Mouse (Mus musculus): Measurements from ENCODE around the gene Fgfr2.

Fgfr2 gene

GRCm38 (mm10) chr7:132325549-132326331 lies 797.4 kb downstream of the Fgfr2 start:
- DNase-seq (ENCODE audit: low spot score), result no peak

GRCm38 (mm10) chr7:132323430-132323829 lies 799.7 kb downstream of the Fgfr2 start:
- DNase-seq (ENCODE audit: low spot score), result no peak

GRCm38 (mm10) chr7:132321392-132321958 lies 801.7 kb downstream of the Fgfr2 start:
- no peak for DNase-seq (ENCODE audit: low spot score)

- peak; percentile 52 for DNase-seq (ENCODE audit: low spot score)
Measured at GRCm38 (mm10) chr7:132317036-132317541, 806.1 kb downstream of the Fgfr2 start, which contains the start of gene Chst15. Gene Chst15 (minus strand): TSS chr7:132317228.

- no peak for DNase-seq (ENCODE audit: low spot score)
Measured at GRCm38 (mm10) chr7:132316101-132317035, 806.8 kb downstream of the Fgfr2 start.

GRCm38 (mm10) chr7:132315149-132316091 lies 807.7 kb downstream of the Fgfr2 start:
- DNase-seq (ENCODE audit: low spot score), result no peak

GRCm38 (mm10) chr7:132312396-132312795 lies 810.8 kb downstream of the Fgfr2 start:
- DNase-seq (ENCODE audit: low spot score), result no peak

- DNase-seq (ENCODE audit: low spot score), result no peak
Measured at GRCm38 (mm10) chr7:132308537-132309191, 814.5 kb downstream of the Fgfr2 start.

GRCm38 (mm10) chr7:132307722-132308271 lies 815.4 kb downstream of the Fgfr2 start:
- DNase-seq (ENCODE audit: low spot score), result no peak

- DNase-seq (ENCODE audit: low spot score), result no peak
Measured at GRCm38 (mm10) chr7:132306671-132307412, 816.3 kb downstream of the Fgfr2 start.

GRCm38 (mm10) chr7:132305492-132306375 lies 817.4 kb downstream of the Fgfr2 start:
- DNase-seq (ENCODE audit: low spot score), result no peak

- DNase-seq (ENCODE audit: low spot score), result no peak
Measured at GRCm38 (mm10) chr7:132304424-132305085, 818.6 kb downstream of the Fgfr2 start.

GRCm38 (mm10) chr7:132303988-132304387 lies 819.2 kb downstream of the Fgfr2 start:
- DNase-seq (ENCODE audit: low spot score), result no peak

GRCm38 (mm10) chr7:132302508-132303241 lies 820.5 kb downstream of the Fgfr2 start:
- DNase-seq (ENCODE audit: low spot score), result no peak

- DNase-seq (ENCODE audit: low spot score), result no peak
Measured at GRCm38 (mm10) chr7:132299661-132300210, 823.4 kb downstream of the Fgfr2 start.

GRCm38 (mm10) chr7:132298412-132298990 lies 824.6 kb downstream of the Fgfr2 start:
- no peak for DNase-seq (ENCODE audit: low spot score)
